In the genomic region with DNA sequence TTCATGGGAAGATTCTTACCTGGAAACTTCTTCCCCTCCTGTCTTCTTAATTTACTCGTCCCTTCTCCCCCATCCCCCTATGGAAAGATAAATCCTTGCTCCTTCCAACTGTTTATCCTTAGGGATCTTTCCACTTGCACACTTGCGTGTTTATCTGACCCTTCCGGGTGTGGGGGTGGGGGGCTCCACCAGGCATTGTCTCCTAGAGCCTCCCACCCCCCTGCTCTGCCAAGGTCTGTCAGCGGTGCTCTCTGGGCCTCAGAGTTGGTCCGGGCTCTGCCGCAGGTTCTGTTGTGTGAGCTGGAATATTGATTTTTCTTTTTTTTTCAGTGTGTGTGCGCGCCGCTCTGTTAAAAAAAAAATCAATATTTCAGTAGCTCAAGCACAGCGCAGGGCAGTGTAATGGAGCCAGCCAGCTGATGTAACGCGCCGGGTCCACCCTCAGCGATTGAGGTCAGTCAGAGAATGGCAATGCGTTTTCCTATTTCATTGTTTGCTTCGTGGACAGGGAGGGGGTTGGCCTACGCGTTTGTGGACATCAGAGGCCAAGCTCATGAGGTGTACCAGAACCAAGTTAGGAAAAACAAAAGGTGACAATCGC, we compare ENCODE assay signal across 11 mouse cellular contexts.
DNase-seq lines count a peak whose midpoint lies in the region; ATAC-seq lines count a peak whose summit lies in the region.
"Had no signal": no experiment of that assay in that cellular context is flagged by ENCODE, and none has a peak within 500 bp of the region (broad histone marks: within the 10 kb centered on the region; RNA-seq: fewer than 3 reads in every experiment).

No protein-coding gene starts in this region.

- H3K9ac ChIP-seq in intestine, embryonic 14.5 days (ENCODE audit: low read length): no peak overlapping the region
- no peak overlapping the region for H3K9ac ChIP-seq in stomach, embryonic 15.5 days
- H3K9ac ChIP-seq: kidney, embryonic 15.5 days had no signal

- WGBS in intestine, embryonic 14.5 days: 66% methylated on average over 19 of the region's 19 CpGs
- 87% methylated on average over 19 of the region's 19 CpGs for WGBS in midbrain, embryonic 10.5 days
- WGBS in stomach, embryonic 15.5 days: 58% methylated on average over 19 of the region's 19 CpGs

- 0 out of 2 replicates have a peak, but pooled peaks cover 7% of the 10 kb centered on the region for H3K27me3 ChIP-seq in intestine, embryonic 14.5 days (replicated peaks; ENCODE audit: control insufficient read depth, insufficient read depth, low read length)
- H3K27me3 ChIP-seq in midbrain, embryonic 10.5 days (ENCODE audit: low read depth, poor library complexity, severe bottlenecking): peaks cover 19% of the 10 kb centered on the region
- H3K27me3 ChIP-seq in stomach, embryonic 15.5 days (replicated peaks): no peaks in the 10 kb centered on the region

- DNase-seq in lung, postnatal 10 days: peak; percentile 56
- no peak for DNase-seq in lung, postnatal 25 days (ENCODE audit: low spot score)
- no peak for DNase-seq in intestine, embryonic 14.5 days (ENCODE audit: low spot score)
- DNase-seq in midbrain, embryonic 10.5 days (ENCODE audit: low spot score): peak; percentile 15
- no peak for DNase-seq in spleen, adult 12 weeks (ENCODE audit: low spot score)
- no peak for DNase-seq in spleen, postnatal 36 days (ENCODE audit: low spot score in 2 of 2)
- no peak for DNase-seq in frontal cortex, postnatal 10 days (ENCODE audit: low spot score in 2 of 2)
- DNase-seq: adrenal gland, postnatal 36 days; cerebellum, adult 9-10 months had no signal

- no peak overlapping the region for H3K4me3 ChIP-seq in intestine, embryonic 14.5 days (ENCODE audit: low read depth, low read length)
- no peak overlapping the region for H3K4me3 ChIP-seq in midbrain, embryonic 10.5 days
- no peak overlapping the region; the same call in 1 of the 2 replicates for H3K4me3 ChIP-seq in stomach, embryonic 15.5 days (replicated peaks)
- H3K4me3 ChIP-seq: kidney, embryonic 15.5 days had no signal

- no peaks in the 10 kb centered on the region for H3K9me3 ChIP-seq in intestine, embryonic 14.5 days (ENCODE audit: control insufficient read depth, low read length)
- no peaks in the 10 kb centered on the region for H3K9me3 ChIP-seq in midbrain, embryonic 10.5 days (replicated peaks)
- no peaks in the 10 kb centered on the region for H3K9me3 ChIP-seq in stomach, embryonic 15.5 days
- H3K9me3 ChIP-seq: kidney, embryonic 15.5 days had no signal

- H3K4me1 ChIP-seq in intestine, embryonic 14.5 days (replicated peaks; ENCODE audit: control insufficient read depth, insufficient read depth, low read length): no peaks in the 10 kb centered on the region; the same call in 1 of the 2 replicates
- peaks cover 25% of the 10 kb centered on the region for H3K4me1 ChIP-seq in midbrain, embryonic 10.5 days
- peaks cover 2% of the 10 kb centered on the region; the same call in 1 of the 2 replicates for H3K4me1 ChIP-seq in stomach, embryonic 15.5 days

- no peaks in the 10 kb centered on the region for H3K36me3 ChIP-seq in intestine, embryonic 14.5 days (ENCODE audit: control insufficient read depth, insufficient read depth, low read length)
- H3K36me3 ChIP-seq in midbrain, embryonic 10.5 days: no peaks in the 10 kb centered on the region
- H3K36me3 ChIP-seq in stomach, embryonic 15.5 days: no peaks in the 10 kb centered on the region
- H3K36me3 ChIP-seq: kidney, embryonic 15.5 days had no signal

- no peak overlapping the region for H3K27ac ChIP-seq in intestine, embryonic 14.5 days (ENCODE audit: low read depth)
- H3K27ac ChIP-seq in midbrain, embryonic 10.5 days (replicated peaks): no peak overlapping the region
- 0 out of 2 replicates have a peak overlapping the region, but pooled peaks have one; percentile 87 for H3K27ac ChIP-seq in stomach, embryonic 15.5 days

- ATAC-seq in intestine, embryonic 14.5 days (replicated peaks; ENCODE audit: low FRiP score, low TSS enrichment, low read depth): no peak
- no peak for ATAC-seq in stomach, embryonic 15.5 days (ENCODE audit: insufficient read depth, low FRiP score, low read depth)

- peak overlapping the region; percentile 18; the same call in 1 of the 2 replicates for H3K4me2 ChIP-seq in intestine, embryonic 14.5 days (ENCODE audit: low read length)
- H3K4me2 ChIP-seq in stomach, embryonic 15.5 days: peak overlapping the region; percentile 92

Comparison
In these comparisons a context has a peak if more than half of its experiments do, and no peak if none do; other contexts are left out.
1. DNase-seq: peak in lung, postnatal 10 days (single experiment) and midbrain, embryonic 10.5 days (single experiment); none in lung, postnatal 25 days (single experiment), intestine, embryonic 14.5 days (single experiment), spleen, adult 12 weeks (single experiment), spleen, postnatal 36 days (0 of 2) and frontal cortex, postnatal 10 days (0 of 2).